Mouse (Mus musculus) megakaryocyte, embryonic 14.5 days (primary cell): Measurements from ENCODE around the gene Edc4. TPM values are rescaled to one million over a fixed set of nuclear protein-coding genes. Genes with fewer than 3 reads are reported as not detected.
A peak's percentile ranks its signal among the peaks of the same experiment; 100 is the strongest.
"Not testable (repeated sequence)": the region's sequence is repeated elsewhere in the genome, so short reads cannot be mapped to it uniquely, and the experiment has no call there.

Experiments used
- H3K27me3 ChIP-seq: replicated peaks from 2 replicates; pipeline ENCODE3; 2012; ENCODE audit warnings: inconsistent platforms
- H3K36me3 ChIP-seq: replicated peaks from 2 replicates; pipeline ENCODE3; 2012; ENCODE audit warnings: low read length, inconsistent platforms, mixed read lengths
- H3K4me1 ChIP-seq: 2 replicates; pipeline ENCODE4 v1.6.1; 2012; ENCODE audit warnings: inconsistent platforms
- H3K4me3 ChIP-seq: replicated peaks from 2 replicates; pipeline ENCODE3; 2012; ENCODE audit warnings: moderate library complexity, mild to moderate bottlenecking, inconsistent platforms
- H3K9me3 ChIP-seq: 2 replicates; pipeline ENCODE4 v1.6.1; 2012; ENCODE audit warnings: inconsistent platforms
- FLI1 ChIP-seq: IDR thresholded peaks from 2 replicates; pipeline ENCODE4 v1.6.1; 2012; ENCODE audit warnings: low read length, inconsistent platforms, mixed read lengths
- GATA1 ChIP-seq: IDR thresholded peaks from 3 replicates; pipeline ENCODE4 v1.6.1; 2012; ENCODE audit warnings: mixed read lengths, low read length, inconsistent platforms, borderline replicate concordance
- polyA plus RNA-seq: library from polyadenylated mRNA; stranded (reverse); fragments of >175 nt; gene quantifications from 2 replicates; pipeline ENCODE4 v1.2.3, GENCODE M21; 2012; ENCODE audit warnings: low replicate concordance; ENCODE audit not compliant: insufficient read depth

The Edc4 gene
- polyA plus RNA-seq: 8.0 and 13.1 TPM in 2 replicates

- Histone ChIP-seq H3K27me3 (no peaks in the 10 kb centered on the region), H3K4me1 (peaks cover 39% of the 10 kb centered on the region), H3K9me3 (no peaks in the 10 kb centered on the region), H3K4me3 (peak within 1 kb of the TSS; percentile 97), H3K36me3 (peaks cover 65% of the 10 kb centered on the region)
- no peak for TF ChIP-seq FLI1
- TF ChIP-seq GATA1: no peak
Measured at GRCm38 (mm10) chr8:105880754-105881520, at the start of gene Edc4. Gene Edc4, plus strand, starts transcription at chr8:105880881.

GRCm38 (mm10) chr8:105833740-105834139 lies 46.9 kb upstream of the Edc4 start:
- H3K27me3 ChIP-seq, H3K9me3 ChIP-seq, H3K36me3 ChIP-seq, H3K4me3 ChIP-seq: not testable (repeated sequence)
- H3K4me1 ChIP-seq: peaks cover 25% of the 10 kb centered on the region

GRCm38 (mm10) chr8:105835318-105835717 lies 45.4 kb upstream of the Edc4 start:
- Histone ChIP-seq H3K4me3 (peak overlapping the region; percentile 79), H3K4me1 (peaks cover 31% of the 10 kb centered on the region), H3K27me3 (peaks cover 2% of the 10 kb centered on the region), H3K9me3 (no peaks in the 10 kb centered on the region), H3K36me3 (no peaks in the 10 kb centered on the region)
- no peak for TF ChIP-seq FLI1
- no peak for TF ChIP-seq GATA1

GRCm38 (mm10) chr8:105836991-105837390 lies 43.7 kb upstream of the Edc4 start:
- TF ChIP-seq GATA1 (no peak), FLI1 (no peak)
- Histone ChIP-seq H3K9me3 (peaks cover 8% of the 10 kb centered on the region), H3K27me3 (peaks cover 2% of the 10 kb centered on the region), H3K4me3 (no peak overlapping the region), H3K4me1 (peaks cover 31% of the 10 kb centered on the region), H3K36me3 (peaks cover 13% of the 10 kb centered on the region)

GRCm38 (mm10) chr8:105839209-105839608 lies 41.5 kb upstream of the Edc4 start:
- no peak overlapping the region for H3K4me3 ChIP-seq
- H3K36me3 ChIP-seq: peaks cover 27% of the 10 kb centered on the region
- H3K4me1 ChIP-seq: peaks cover 31% of the 10 kb centered on the region
- no peaks in the 10 kb centered on the region for H3K27me3 ChIP-seq
- TF ChIP-seq GATA1: no peak
- no peak for TF ChIP-seq FLI1
- peaks cover 8% of the 10 kb centered on the region for H3K9me3 ChIP-seq

GRCm38 (mm10) chr8:105846678-105847077 lies 34.0 kb upstream of the Edc4 start:
- H3K36me3 ChIP-seq: peaks cover 72% of the 10 kb centered on the region
- TF ChIP-seq FLI1 (no peak), GATA1 (no peak)
- peaks cover 48% of the 10 kb centered on the region for H3K4me1 ChIP-seq
- no peaks in the 10 kb centered on the region for H3K27me3 ChIP-seq
- H3K4me3 ChIP-seq: peak overlapping the region; percentile 75
- H3K9me3 ChIP-seq: no peaks in the 10 kb centered on the region

- TF ChIP-seq GATA1: no peak
- no peak for TF ChIP-seq FLI1
- no peak overlapping the region for H3K4me3 ChIP-seq
- H3K36me3 ChIP-seq: peaks cover 47% of the 10 kb centered on the region
Measured at GRCm38 (mm10) chr8:105850014-105850413, 30.7 kb upstream of the Edc4 start.

GRCm38 (mm10) chr8:105850611-105851010 lies 30.1 kb upstream of the Edc4 start:
- TF ChIP-seq GATA1: no peak
- no peak for TF ChIP-seq FLI1
- peak overlapping the region; percentile 68 for H3K4me3 ChIP-seq
- peaks cover 62% of the 10 kb centered on the region for H3K4me1 ChIP-seq

More at GRCm38 (mm10) chr8:105850014-105850413, 30.7 kb upstream of the Edc4 start:
- Histone ChIP-seq H3K4me1 (peaks cover 57% of the 10 kb centered on the region), H3K27me3 (no peaks in the 10 kb centered on the region), H3K9me3 (no peaks in the 10 kb centered on the region)

GRCm38 (mm10) chr8:105851651-105852143 lies 29.0 kb upstream of the Edc4 start:
- Histone ChIP-seq H3K4me3 (peak overlapping the region; percentile 98), H3K27me3 (no peaks in the 10 kb centered on the region), H3K36me3 (peaks cover 30% of the 10 kb centered on the region), H3K4me1 (peaks cover 62% of the 10 kb centered on the region), H3K9me3 (no peaks in the 10 kb centered on the region)
- TF ChIP-seq GATA1 (no peak), FLI1 (no peak)

More at GRCm38 (mm10) chr8:105850611-105851010, 30.1 kb upstream of the Edc4 start:
- no peaks in the 10 kb centered on the region for H3K9me3 ChIP-seq
- H3K36me3 ChIP-seq: peaks cover 41% of the 10 kb centered on the region
- no peaks in the 10 kb centered on the region for H3K27me3 ChIP-seq

GRCm38 (mm10) chr8:105852146-105852729 lies 28.4 kb upstream of the Edc4 start:
- peaks cover 27% of the 10 kb centered on the region for H3K36me3 ChIP-seq
- TF ChIP-seq FLI1: no peak
- peak overlapping the region; percentile 98 for H3K4me3 ChIP-seq
- no peaks in the 10 kb centered on the region for H3K9me3 ChIP-seq
- peaks cover 62% of the 10 kb centered on the region for H3K4me1 ChIP-seq
- no peaks in the 10 kb centered on the region for H3K27me3 ChIP-seq
